Comparison of ENCODE assay signal across 9 mouse cellular contexts in genomic region chr7:141041661-141042060, GRCm38 (mm10). TPM values are rescaled to one million over a fixed set of nuclear protein-coding genes. Genes with fewer than 3 reads are reported as not detected.
A peak's percentile ranks its signal among the peaks of the same experiment; 100 is the strongest.
DNase-seq lines count a peak whose midpoint lies in the region; ATAC-seq and TF ChIP-seq lines count a peak whose summit lies in the region.
"Had no signal": no experiment of that assay in that cellular context is flagged by ENCODE, and none has a peak within 500 bp of the region (broad histone marks: within the 10 kb centered on the region; RNA-seq: fewer than 3 reads in every experiment).

No protein-coding gene starts in this region.

- no peak overlapping the region for H3K27ac ChIP-seq in cerebellum, adult 2 months (ENCODE audit: insufficient read depth, low read length)
- peak overlapping the region; percentile 77 for H3K27ac ChIP-seq in hindbrain, postnatal 0 days
- H3K27ac ChIP-seq in liver, adult 2 months (replicated peaks; ENCODE audit: insufficient read depth, low read depth, low read length), result peak overlapping the region; percentile 18

- H3K4me2 ChIP-seq in hindbrain, postnatal 0 days (ENCODE audit: low read depth, low read length), result no peak overlapping the region
- peak overlapping the region; percentile 61 for H3K4me2 ChIP-seq in myocyte (ENCODE audit: low read depth)

- H3K27me3 ChIP-seq in cerebellum, adult 2 months (ENCODE audit: control insufficient read depth, insufficient read depth, low read length), result no peaks in the 10 kb centered on the region
- H3K27me3 ChIP-seq in hindbrain, postnatal 0 days (ENCODE audit: insufficient read depth, low read length), result no peaks in the 10 kb centered on the region
- no peaks in the 10 kb centered on the region for H3K27me3 ChIP-seq in liver, adult 2 months (ENCODE audit: control insufficient read depth, insufficient read depth, low read length)
- H3K27me3 ChIP-seq in myocyte (ENCODE audit: control insufficient read depth, insufficient read depth, insufficient read length), result no peaks in the 10 kb centered on the region

- peak; percentile 37 for DNase-seq in embryo, embryonic 11 days
- DNase-seq in embryo, embryonic 9.5 days (ENCODE audit: extremely low spot score), result no peak
- DNase-seq in cerebellum, adult 2 months, result peak; percentile 57 to 74
- DNase-seq in gastrocnemius, postnatal 36 days, result peak; percentile 69 to 74
- DNase-seq in hindbrain, postnatal 0 days (ENCODE audit: low spot score), result peak; percentile 78
- peak; percentile 74 for DNase-seq in liver, adult 2 months (ENCODE audit: extremely low read depth, low read depth, low spot score)
- no peak for DNase-seq in left cerebral cortex, adult 9 months (ENCODE audit: low spot score in 2 of 2)

- intact Hi-C loops in gastrocnemius, postnatal 36 days (cut with DNase I), result loop anchor here (2.0 kb wide), 1 partner anchor 31 kb away; the partner anchor contains the start of gene Ifitm3

- H3K9me3 ChIP-seq in hindbrain, postnatal 0 days (ENCODE audit: low read length), result no peaks in the 10 kb centered on the region

- no peaks in the 10 kb centered on the region for H3K36me3 ChIP-seq in hindbrain, postnatal 0 days (ENCODE audit: insufficient read depth, low read length)
- H3K36me3 ChIP-seq in liver, adult 2 months (ENCODE audit: control insufficient read depth, insufficient read depth, low read length), result no peaks in the 10 kb centered on the region
- H3K36me3 ChIP-seq in myocyte (ENCODE audit: control insufficient read depth, insufficient read depth), result no peaks in the 10 kb centered on the region

- no peaks in the 10 kb centered on the region for H3K79me2 ChIP-seq in liver, adult 2 months (ENCODE audit: control insufficient read depth, insufficient read depth, low read length)
- no peaks in the 10 kb centered on the region for H3K79me2 ChIP-seq in myocyte (ENCODE audit: control insufficient read depth, insufficient read depth)

- H3K9ac ChIP-seq in hindbrain, postnatal 0 days (replicated peaks; ENCODE audit: low read length), result no peak overlapping the region
- no peak overlapping the region for H3K9ac ChIP-seq in liver, adult 2 months (ENCODE audit: low read depth, low read length)

- TF ChIP-seq POLR2A in cerebellum, adult 2 months (IDR thresholded peaks at IDR 0.05; ENCODE audit: borderline replicate concordance, insufficient read depth, low read length), result no peak
- no peak for TF ChIP-seq POLR2A in liver, adult 2 months (IDR thresholded peaks at IDR 0.05; ENCODE audit: extremely low read depth, insufficient read depth, low read length)
- no peak for TF ChIP-seq POLR2A in myocyte (IDR thresholded peaks at IDR 0.05; ENCODE audit: insufficient read length, low read depth)

- WGBS in cerebellum, adult 2 months, result 11% methylated on average over 5 of the region's 5 CpGs
- 18% methylated on average over 5 of the region's 5 CpGs for WGBS in hindbrain, postnatal 0 days
- 4% methylated on average over 5 of the region's 5 CpGs for WGBS in liver, adult 2 months

- ATAC-seq in hindbrain, postnatal 0 days, result peak; percentile 89

- no peaks in the 10 kb centered on the region for H3K4me1 ChIP-seq in cerebellum, adult 2 months (ENCODE audit: control insufficient read depth, insufficient read depth, low read length)
- H3K4me1 ChIP-seq in hindbrain, postnatal 0 days (ENCODE audit: insufficient read depth, low read length), result no peaks in the 10 kb centered on the region
- H3K4me1 ChIP-seq in liver, adult 2 months (ENCODE audit: control insufficient read depth, insufficient read depth, low read length), result peaks cover 4% of the 10 kb centered on the region

- no peak overlapping the region for H3K4me3 ChIP-seq in cerebellum, adult 2 months (replicated peaks; ENCODE audit: insufficient read depth, low read depth, low read length)
- no peak overlapping the region for H3K4me3 ChIP-seq in hindbrain, postnatal 0 days (ENCODE audit: low read length)
- no peak overlapping the region for H3K4me3 ChIP-seq in liver, adult 2 months (ENCODE audit: insufficient read depth, low read depth, low read length)
- no peak overlapping the region for H3K4me3 ChIP-seq in myocyte
- H3K4me3 ChIP-seq: erythroblast, embryonic 14.5 days had no signal

- no peak overlapping the region for H3ac ChIP-seq in myocyte (ENCODE audit: control insufficient read depth, insufficient read length)

- no peak for TF ChIP-seq CTCF in cerebellum, adult 2 months (IDR thresholded peaks at IDR 0.05; ENCODE audit: borderline replicate concordance, insufficient read depth, low read depth, low read length)
- TF ChIP-seq CTCF in hindbrain, postnatal 0 days (IDR thresholded peaks at IDR 0.05; ENCODE audit: low read depth), result no peak
- TF ChIP-seq CTCF in liver, adult 2 months (IDR thresholded peaks at IDR 0.05; ENCODE audit: low read depth, low read length), result no peak

TF ChIP-seq in myocyte, 11 proteins besides CTCF, POLR2A, EP300 and RAD21:
- TF ChIP-seq SRF (IDR thresholded peaks at IDR 0.05; ENCODE audit: control insufficient read depth, insufficient read length, low read depth) (no peak), POLR2AphosphoS2 (IDR thresholded peaks at IDR 0.05; ENCODE audit: insufficient read length, low read depth) (no peak), MYOG (IDR thresholded peaks at IDR 0.05; ENCODE audit: control insufficient read depth in 1 of 3, insufficient read depth in 1 of 3, insufficient read length in 2 of 3, low read depth in 2 of 3) (no peak), CEBPB (IDR thresholded peaks at IDR 0.05; ENCODE audit: insufficient read depth, poor library complexity, severe bottlenecking) (no peak), MYOD1 (IDR thresholded peaks at IDR 0.05; ENCODE audit: control insufficient read depth in 1 of 3, insufficient read length in 2 of 3, low read depth in 2 of 3) (no peak), USF1 (IDR thresholded peaks at IDR 0.05; ENCODE audit: low read depth) (no peak), MAX (IDR thresholded peaks at IDR 0.05; ENCODE audit: low read depth) (no peak), TCF12 (IDR thresholded peaks at IDR 0.05; ENCODE audit: insufficient read depth, poor library complexity, severe bottlenecking) (no peak), E2F4 (IDR thresholded peaks at IDR 0.05; ENCODE audit: insufficient read depth) (no peak), TCF3 (IDR thresholded peaks at IDR 0.05; ENCODE audit: insufficient read length, low read depth) (no peak), REST (IDR thresholded peaks at IDR 0.05; ENCODE audit: insufficient read depth, insufficient read length) (no peak)

RNA-seq across cellular contexts. Expression of gene Gm17387, which starts 12.7 kb away (rescaled TPM):
- polyA plus RNA-seq in cerebellum, adult 2 months (2012; rRNA removed), result not detected in 2 replicates
- not detected for total RNA-seq in gastrocnemius, postnatal 36 days (2021)
- not detected in 2 replicates for total RNA-seq in hindbrain, postnatal 0 days (2014; rRNA removed)
- polyA plus RNA-seq in hindbrain, postnatal 0 days (2015; fragmentation: Nextera tagmentation; extraction: Ambion mirVana), result not detected in 2 replicates
- not detected in 2 replicates for total RNA-seq in liver, adult 2 months (2014; rRNA removed)
- polyA plus RNA-seq in liver, adult 2 months (2012; rRNA removed), result not detected in 2 replicates
- not detected for polyA plus RNA-seq in myocyte (2012; fragmentation: generic; extraction: Trizol)
- polyA plus RNA-seq: erythroblast, embryonic 14.5 days had no signal

RNA-seq across cellular contexts. Expression of gene B4galnt4, which starts 19.2 kb away (rescaled TPM):
- 79.0 and 90.6 TPM in 2 replicates for polyA plus RNA-seq in cerebellum, adult 2 months (2012; rRNA removed)
- under 1 TPM; 0.20 to 0.22 TPM for total RNA-seq in gastrocnemius, postnatal 36 days (2021)
- 115 and 124 TPM in 2 replicates for total RNA-seq in hindbrain, postnatal 0 days (2014; rRNA removed)
- polyA plus RNA-seq in hindbrain, postnatal 0 days (2015; fragmentation: Nextera tagmentation; extraction: Ambion mirVana), result 41.8 and 46.2 TPM in 2 replicates
- 0.09 TPM in 1 of 2 replicates, not detected in the other for total RNA-seq in liver, adult 2 months (2014; rRNA removed)
- polyA plus RNA-seq in liver, adult 2 months (2012; rRNA removed), result 0.04 and 0.10 TPM in 2 replicates
- polyA plus RNA-seq in myocyte (2012; fragmentation: generic; extraction: Trizol), result 0.46 TPM

RNA-seq across cellular contexts. Expression of gene Ifitm6, which starts 23.9 kb away (rescaled TPM):
- polyA plus RNA-seq in cerebellum, adult 2 months (2012; rRNA removed), result 0.56 and 0.87 TPM in 2 replicates
- not detected for total RNA-seq in gastrocnemius, postnatal 36 days (2021)
- total RNA-seq in hindbrain, postnatal 0 days (2014; rRNA removed), result 0.37 and 0.50 TPM in 2 replicates
- 0.67 and 0.69 TPM in 2 replicates for polyA plus RNA-seq in hindbrain, postnatal 0 days (2015; fragmentation: Nextera tagmentation; extraction: Ambion mirVana)
- 0.81 and 0.83 TPM in 2 replicates for total RNA-seq in liver, adult 2 months (2014; rRNA removed)
- polyA plus RNA-seq in liver, adult 2 months (2012; rRNA removed), result 0.72 and 1.7 TPM in 2 replicates
- 4.4 TPM for polyA plus RNA-seq in myocyte (2012; fragmentation: generic; extraction: Trizol)
- polyA plus RNA-seq: erythroblast, embryonic 14.5 days had no signal

RNA-seq across cellular contexts. Expression of gene Ifitm3, which starts 31.1 kb away (rescaled TPM):
- 44.4 and 47.9 TPM in 2 replicates for polyA plus RNA-seq in cerebellum, adult 2 months (2012; rRNA removed)
- 10 to 100 TPM; 30.2 to 45.6 TPM for total RNA-seq in gastrocnemius, postnatal 36 days (2021)
- total RNA-seq in hindbrain, postnatal 0 days (2014; rRNA removed), result 29.3 and 41.7 TPM in 2 replicates
- polyA plus RNA-seq in hindbrain, postnatal 0 days (2015; fragmentation: Nextera tagmentation; extraction: Ambion mirVana), result 92.8 and 93.3 TPM in 2 replicates
- 296 and 392 TPM in 2 replicates for total RNA-seq in liver, adult 2 months (2014; rRNA removed)
- polyA plus RNA-seq in liver, adult 2 months (2012; rRNA removed), result 848 and 1,254 TPM in 2 replicates
- 1,312 TPM for polyA plus RNA-seq in myocyte (2012; fragmentation: generic; extraction: Trizol)

RNA-seq across cellular contexts. Expression of gene Pkp3, which starts 36.4 kb away (rescaled TPM):
- 9.6 and 11.2 TPM in 2 replicates for polyA plus RNA-seq in cerebellum, adult 2 months (2012; rRNA removed)
- under 1 TPM in 1 of 2 experiments, not detected in 1; 0.12 TPM for total RNA-seq in gastrocnemius, postnatal 36 days (2021)
- 0.58 TPM in 1 of 2 replicates, not detected in the other for total RNA-seq in hindbrain, postnatal 0 days (2014; rRNA removed)
- 0.29 TPM in 1 of 2 replicates, not detected in the other for polyA plus RNA-seq in hindbrain, postnatal 0 days (2015; fragmentation: Nextera tagmentation; extraction: Ambion mirVana)
- total RNA-seq in liver, adult 2 months (2014; rRNA removed), result 0.60 and 0.83 TPM in 2 replicates
- polyA plus RNA-seq in liver, adult 2 months (2012; rRNA removed), result 1.9 and 2.0 TPM in 2 replicates
- polyA plus RNA-seq in myocyte (2012; fragmentation: generic; extraction: Trizol), result 0.25 TPM

Comparison
In these comparisons a context has a peak if more than half of its experiments do, and no peak if none do; other contexts are left out.
1. DNase-seq: peak in embryo, embryonic 11 days (single experiment), cerebellum, adult 2 months (2 of 2), gastrocnemius, postnatal 36 days (2 of 2), hindbrain, postnatal 0 days (single experiment) and liver, adult 2 months (single experiment); none in embryo, embryonic 9.5 days (single experiment) and left cerebral cortex, adult 9 months (0 of 2).
2. RNA of gene B4galnt4, which starts 19.2 kb away (polyA plus RNA-seq): 79.0 to 90.6 TPM in cerebellum, adult 2 months and 41.8 to 46.2 TPM in hindbrain, postnatal 0 days; 0.46 TPM in myocyte (single experiment) and 0.04 to 0.10 TPM in liver, adult 2 months; every median in the first group is over 10 times any median in the second.